Mouse (Mus musculus) bone marrow macrophage, adult 2 months (primary cell): ENCODE results near the gene Tns3.

Experiments
- CTCF ChIP-seq: IDR thresholded peaks from 2 replicates; pipeline ENCODE4 v1.5.1; 2012; ENCODE audit warnings: low read depth, mild to moderate bottlenecking, low read length, moderate library complexity
- POLR2A ChIP-seq: IDR thresholded peaks from 2 replicates; pipeline ENCODE4 v1.6.1; 2012; ENCODE audit warnings: mild to moderate bottlenecking, low read depth, low read length, borderline replicate concordance

DNA sequence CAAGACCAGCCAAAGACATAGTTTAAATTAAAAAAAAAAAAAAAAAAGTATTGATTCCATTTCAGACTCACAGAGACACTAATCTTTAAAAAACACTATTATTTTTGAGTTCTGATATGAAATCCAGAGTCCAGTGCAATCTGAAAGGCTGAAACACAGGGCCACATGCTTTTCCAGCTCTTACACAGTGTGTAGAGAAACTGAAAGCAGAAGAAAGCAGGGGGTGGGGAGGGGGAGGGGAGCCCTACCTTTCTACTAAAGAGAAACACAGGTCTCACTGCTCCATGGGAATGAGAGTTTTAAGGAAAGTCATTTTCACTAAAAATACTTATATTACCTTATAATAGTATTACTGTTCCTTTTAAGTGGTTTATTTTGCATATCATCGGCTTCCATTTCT, 57.2 kb downstream of the Tns3 start:
- TF ChIP-seq CTCF (no peak), POLR2A (no peak)
